Mouse (Mus musculus) forelimb bud, embryonic 11.5 days (tissue): ENCODE data around the gene Dyrk1b.
"Not testable (repeated sequence)": the region's sequence is repeated elsewhere in the genome, so short reads cannot be mapped to it uniquely, and the experiment has no call there.

Experiments
- DNase-seq: peaks from one replicate; pipeline ENCODE4 v3.0.0-alpha.2; 2012; ENCODE audit warnings: low read depth, low spot score

The Dyrk1b gene

DNA sequence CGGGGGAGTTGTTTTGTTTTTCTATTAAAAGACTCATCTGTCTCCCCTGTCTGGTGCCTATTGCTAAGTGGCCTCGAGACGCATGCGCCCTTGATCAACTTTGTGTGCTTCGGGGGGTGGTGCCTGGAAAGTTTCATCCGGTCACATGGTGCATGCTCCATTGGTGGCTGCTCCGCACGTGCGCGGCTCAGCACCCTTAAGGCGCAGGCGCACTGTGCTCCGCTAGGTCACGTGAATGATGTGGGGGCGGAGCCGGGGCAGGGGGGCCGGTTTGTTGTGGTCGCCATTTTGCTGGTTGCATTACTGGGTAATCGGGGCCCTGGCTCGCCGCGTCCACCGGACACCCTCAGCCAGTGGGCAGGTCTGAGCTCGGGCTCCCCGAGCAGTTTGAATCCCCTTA, at the start of gene Dyrk1b:
TSS of gene Dyrk1b (plus strand) at position 242 of the 400 bp plus-strand sequence.
- DNase-seq, result peak; percentile 98

DNA sequence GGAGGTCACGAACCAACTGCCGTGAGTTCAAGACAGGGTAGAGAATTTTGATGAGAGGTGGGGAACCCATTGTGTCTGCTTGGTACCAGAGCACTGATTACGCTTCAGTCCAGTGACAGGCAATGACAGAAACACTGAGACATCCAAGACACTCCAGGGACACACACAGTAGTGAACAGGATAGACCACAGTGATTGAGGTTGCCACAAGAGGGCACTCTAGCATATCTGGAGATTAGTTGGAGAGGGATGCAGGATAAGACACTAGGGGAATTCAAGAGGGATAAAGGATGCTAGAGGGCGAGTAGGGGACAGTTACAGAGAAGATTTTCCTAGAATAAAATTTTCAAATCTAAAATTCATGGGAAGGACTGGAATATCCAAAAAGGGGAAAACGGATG, 41.7 kb upstream of the Dyrk1b start:
- peak; percentile 37 for DNase-seq

- peak; percentile 75 for DNase-seq
Observed at GRCm38 (mm10) chr7:28148263-28148662, 31.0 kb upstream of the Dyrk1b start.

- DNase-seq, result no peak
Observed at GRCm38 (mm10) chr7:28149841-28150240, 29.4 kb upstream of the Dyrk1b start.

DNA sequence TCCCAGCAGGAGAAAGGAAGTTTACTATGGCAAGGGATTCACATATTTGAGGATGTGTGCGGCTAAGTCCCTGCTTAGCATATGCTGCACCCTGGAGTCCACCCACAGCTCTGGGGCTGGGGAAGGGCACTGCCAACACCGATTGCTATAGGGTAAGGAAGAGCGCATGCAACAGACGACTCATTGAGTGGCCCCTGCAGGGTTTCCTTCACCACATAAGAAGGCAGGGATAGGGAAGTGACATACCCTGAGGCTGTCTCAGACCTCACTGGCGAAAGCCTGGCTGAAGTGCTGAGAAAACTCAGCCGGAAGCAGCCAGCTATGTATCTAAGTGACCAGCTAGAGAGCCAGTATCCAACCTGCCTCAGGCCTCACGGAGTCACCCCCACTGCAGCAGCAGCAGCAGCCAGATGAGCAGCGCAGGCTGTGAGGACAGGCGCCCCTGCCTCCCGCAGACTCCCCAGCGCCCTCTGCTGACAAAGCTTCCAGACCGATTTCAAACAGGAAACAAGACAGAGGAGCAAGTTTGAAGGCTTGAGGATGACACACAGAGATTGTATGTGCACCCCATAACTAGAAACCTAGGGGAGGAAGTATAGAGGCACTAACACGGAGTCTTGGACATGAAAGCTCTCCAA, 27.6 kb upstream of the Dyrk1b start:
- no peak for DNase-seq

GRCm38 (mm10) chr7:28153595-28153994, 25.7 kb upstream of the Dyrk1b start:
- not testable (repeated sequence) for DNase-seq

DNA sequence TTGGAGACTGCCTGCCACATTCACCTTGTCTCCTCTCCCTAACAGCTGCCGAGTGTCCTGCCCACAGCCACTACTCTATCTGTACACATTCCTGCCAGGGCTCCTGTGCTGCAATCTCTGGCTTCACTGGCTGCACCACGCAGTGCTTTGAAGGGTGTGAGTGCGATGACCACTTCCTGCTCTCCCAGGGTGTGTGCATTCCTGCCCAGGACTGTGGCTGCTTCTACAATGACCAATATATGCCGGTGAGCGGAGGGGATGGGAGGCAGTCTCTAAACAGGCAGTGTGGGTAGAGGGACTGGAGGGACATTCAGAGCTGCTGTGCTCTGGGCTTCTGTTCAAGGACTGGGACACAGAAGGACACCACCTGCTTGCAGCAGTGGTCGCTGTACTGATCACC, 20.0 kb upstream of the Dyrk1b start:
- no peak for DNase-seq

- DNase-seq, result no peak
Observed at GRCm38 (mm10) chr7:28159893-28160292, 19.4 kb upstream of the Dyrk1b start.

DNA sequence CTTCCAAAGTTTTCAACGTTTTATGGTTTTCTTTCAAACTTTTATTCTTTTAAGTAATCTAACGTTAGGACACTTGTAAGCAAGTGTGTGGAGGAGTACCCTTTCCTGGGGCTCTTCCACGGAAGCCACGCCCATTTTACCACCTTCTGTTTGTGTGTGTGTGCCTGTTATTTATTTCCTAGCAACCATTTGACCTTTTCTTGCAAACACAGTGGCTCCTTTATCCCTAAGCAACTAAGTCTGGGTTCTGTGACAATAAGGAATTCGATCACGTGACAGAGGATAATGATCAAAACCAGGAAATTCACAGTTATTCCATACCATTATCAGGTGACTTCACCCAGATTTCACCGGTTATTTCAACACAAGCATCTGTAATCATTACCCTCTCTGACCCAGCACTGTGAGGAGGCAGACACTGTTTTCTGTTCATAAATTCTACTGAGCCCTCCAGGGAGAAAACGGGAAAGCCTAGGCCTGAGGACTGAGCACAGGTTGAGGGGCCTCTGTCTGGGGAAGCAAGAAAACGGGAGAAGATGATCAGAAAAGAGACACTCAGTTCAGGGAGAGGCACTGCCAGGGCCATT, 18.0 kb upstream of the Dyrk1b start:
- DNase-seq, result no peak

- DNase-seq, result no peak
Observed at GRCm38 (mm10) chr7:28165406-28165805, 13.9 kb upstream of the Dyrk1b start.

- DNase-seq, result peak; percentile 70
Observed at GRCm38 (mm10) chr7:28168320-28169115, 10.8 kb upstream of the Dyrk1b start.

GRCm38 (mm10) chr7:28169489-28170422, 9.5 kb upstream of the Dyrk1b start, which contains the start of gene Fbl:
Gene Fbl, plus strand, starts transcription at chr7:28169710.
- peak; percentile 93 for DNase-seq

DNA sequence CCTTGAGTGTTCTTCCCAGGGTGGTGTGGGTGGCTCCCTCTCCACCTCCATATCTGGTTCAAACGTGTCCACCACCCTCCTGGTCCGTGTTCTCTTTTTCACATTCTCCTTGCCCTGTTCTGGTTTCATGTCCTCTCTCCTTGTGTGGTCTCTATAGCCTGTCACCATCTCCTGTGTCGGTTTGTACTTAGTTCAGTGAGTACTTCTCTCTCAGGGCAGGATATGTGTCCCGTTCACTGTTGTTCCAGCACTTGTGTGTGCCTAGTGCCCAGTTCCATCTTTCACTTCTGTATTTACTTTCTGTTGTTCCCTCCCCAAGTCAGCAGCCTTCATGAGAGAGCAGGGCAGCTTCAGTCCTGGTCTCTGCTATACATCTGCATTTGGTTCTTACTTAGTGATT, 3.9 kb upstream of the Dyrk1b start:
- no peak for DNase-seq

DNA sequence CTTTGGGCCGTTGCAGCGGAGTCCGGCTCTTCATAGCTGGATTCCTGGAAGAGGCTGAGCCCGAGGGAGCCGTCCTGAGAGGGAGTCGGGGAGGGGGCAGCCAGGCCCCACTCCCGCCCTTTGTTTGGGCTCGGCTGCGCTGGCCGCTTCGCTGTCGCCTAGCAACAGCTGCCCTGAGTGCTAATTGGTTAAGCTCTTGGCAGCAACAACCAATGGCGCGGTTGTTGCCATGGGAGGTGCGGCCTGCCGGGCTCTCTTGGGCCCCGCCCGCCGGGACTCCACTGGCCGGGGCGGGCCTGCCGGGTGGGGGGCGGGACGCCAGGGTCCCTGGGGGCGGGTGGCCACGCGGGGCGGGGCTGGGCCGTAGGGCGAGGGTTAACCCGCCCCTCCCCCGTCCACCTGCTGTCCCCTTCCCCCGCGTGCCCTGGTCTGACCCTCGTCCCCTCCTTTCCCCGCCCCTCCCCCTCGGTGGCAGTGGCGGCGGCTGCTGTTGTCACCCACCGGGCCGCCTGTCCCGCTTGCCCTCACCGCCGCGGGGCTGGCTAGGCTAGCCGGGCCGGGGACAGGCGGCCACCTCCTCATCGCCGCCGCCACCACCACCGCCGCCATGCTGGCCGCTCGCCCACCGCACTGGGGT, 590 bp downstream of the Dyrk1b start:
- DNase-seq, result peak; percentile 94

DNA sequence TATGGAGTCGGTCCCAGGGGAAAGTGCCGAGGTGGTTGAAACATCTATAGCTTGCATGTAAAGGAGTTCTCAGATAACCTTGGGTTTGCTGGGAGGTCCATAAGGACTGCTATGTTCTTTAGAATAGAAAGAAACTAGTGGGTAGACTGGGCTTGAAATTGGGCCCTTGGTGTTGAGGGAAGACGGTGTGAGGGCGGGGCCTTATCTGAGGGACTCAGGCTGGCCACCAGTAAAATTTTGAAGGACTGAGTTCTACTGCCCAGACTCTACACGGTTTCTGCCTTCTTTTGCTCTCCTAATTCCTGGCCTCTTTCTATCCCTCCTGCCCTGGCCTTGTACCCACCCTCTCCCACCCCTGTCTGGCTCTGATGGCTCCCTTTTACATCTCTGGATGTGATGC, 1.6 kb downstream of the Dyrk1b start:
- no peak for DNase-seq

DNA sequence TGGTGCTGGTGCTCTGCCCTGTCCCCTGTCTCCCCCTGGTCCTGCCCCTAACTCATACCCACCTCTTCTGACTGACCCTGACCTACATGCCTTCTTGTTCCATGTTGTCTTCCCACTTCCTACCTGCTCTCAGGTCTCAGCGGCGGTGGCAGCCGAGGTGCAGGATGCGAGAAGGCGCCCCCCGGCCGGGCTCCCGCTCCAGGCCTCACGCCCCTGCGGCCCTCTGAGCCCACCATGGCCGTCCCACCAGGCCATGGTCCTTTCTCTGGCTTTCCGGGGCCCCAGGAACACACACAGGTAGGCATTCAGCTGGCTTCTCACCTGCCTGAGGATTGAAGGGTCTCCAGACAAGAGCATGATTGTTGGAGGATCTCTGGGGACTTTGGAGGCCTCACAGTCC, 2.1 kb downstream of the Dyrk1b start:
- DNase-seq, result no peak

GRCm38 (mm10) chr7:28182320-28182719, 3.1 kb downstream of the Dyrk1b start:
- DNase-seq, result no peak

DNA sequence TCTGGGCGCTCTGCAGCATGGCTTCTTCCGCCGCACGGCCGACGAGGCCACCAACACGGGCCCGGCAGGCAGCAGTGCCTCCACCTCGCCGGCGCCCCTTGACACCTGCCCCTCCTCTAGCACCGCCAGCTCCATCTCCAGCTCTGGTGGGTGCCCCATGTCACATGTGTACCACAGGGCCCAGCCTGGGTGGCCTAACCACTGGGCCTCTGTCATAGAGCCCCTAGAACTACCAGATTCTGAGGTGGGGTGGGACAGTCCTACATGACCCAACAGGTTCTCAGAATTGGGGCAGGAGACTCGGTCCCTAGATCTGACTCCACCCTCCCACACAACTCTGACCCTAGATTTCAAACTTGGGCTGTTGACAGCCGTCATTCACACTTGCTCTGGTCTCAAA, 6.6 kb downstream of the Dyrk1b start:
- DNase-seq, result no peak

- DNase-seq, result no peak
Observed at GRCm38 (mm10) chr7:28186631-28187030, 7.4 kb downstream of the Dyrk1b start.

DNA sequence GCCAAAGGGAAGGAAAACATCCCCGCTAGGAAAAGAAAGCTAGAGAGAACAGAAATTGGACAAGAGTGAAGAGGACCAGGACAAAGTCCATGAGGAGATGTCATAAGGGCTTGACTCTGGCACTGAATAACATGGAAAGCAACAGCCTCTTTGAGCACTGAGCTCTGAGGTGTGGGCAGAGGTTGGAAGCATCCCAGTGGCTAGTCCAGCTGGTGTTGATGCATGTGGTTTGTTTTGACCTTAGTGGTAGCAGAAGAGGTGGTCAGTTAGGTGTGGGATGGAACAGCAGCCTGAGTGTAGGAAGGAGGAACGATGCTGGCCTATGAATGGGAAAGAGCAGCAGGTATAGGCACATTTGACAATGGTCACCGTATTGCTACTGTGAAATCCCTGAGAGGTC, 12.2 kb downstream of the Dyrk1b start:
- no peak for DNase-seq

- no peak for DNase-seq
Observed at GRCm38 (mm10) chr7:28191903-28192302, 12.6 kb downstream of the Dyrk1b start.
